Mouse (Mus musculus): ENCODE results near the gene Erc2.

The Erc2 gene

GRCm38 (mm10) chr14:27778503-27778902 is 156.3 kb downstream of the Erc2 start:
- DNase-seq (ENCODE audit: low spot score), result no peak

- no peak for DNase-seq (ENCODE audit: low spot score)
These were observed 156.9 kb downstream of the Erc2 start for GRCm38 (mm10) chr14:27778982-27779701.

- no peak for DNase-seq (ENCODE audit: low spot score)
These were observed 159.0 kb downstream of the Erc2 start for GRCm38 (mm10) chr14:27781221-27781620.

GRCm38 (mm10) chr14:27784826-27785225 is 162.6 kb downstream of the Erc2 start:
- DNase-seq (ENCODE audit: low spot score), result no peak

- DNase-seq (ENCODE audit: low spot score), result no peak
These were observed 163.3 kb downstream of the Erc2 start for GRCm38 (mm10) chr14:27785562-27785961.

GRCm38 (mm10) chr14:27789066-27789898 is 167.1 kb downstream of the Erc2 start:
- no peak for DNase-seq (ENCODE audit: low spot score)

- no peak for DNase-seq (ENCODE audit: low spot score)
These were observed 176.1 kb downstream of the Erc2 start for GRCm38 (mm10) chr14:27798184-27798934.

- DNase-seq (ENCODE audit: low spot score), result no peak
These were observed 178.5 kb downstream of the Erc2 start for GRCm38 (mm10) chr14:27800766-27801165.

- DNase-seq (ENCODE audit: low spot score), result peak; percentile 27
These were observed 181.7 kb downstream of the Erc2 start for GRCm38 (mm10) chr14:27803961-27804360.

GRCm38 (mm10) chr14:27805064-27805463 is 182.8 kb downstream of the Erc2 start:
- no peak for DNase-seq (ENCODE audit: low spot score)

- peak; percentile 10 for DNase-seq (ENCODE audit: low spot score)
These were observed 185.9 kb downstream of the Erc2 start for GRCm38 (mm10) chr14:27808080-27808479.

- no peak for DNase-seq (ENCODE audit: low spot score)
These were observed 186.4 kb downstream of the Erc2 start for GRCm38 (mm10) chr14:27808523-27809114.

GRCm38 (mm10) chr14:27810790-27811189 is 188.6 kb downstream of the Erc2 start:
- DNase-seq (ENCODE audit: low spot score), result no peak

GRCm38 (mm10) chr14:27811649-27812048 is 189.4 kb downstream of the Erc2 start:
- no peak for DNase-seq (ENCODE audit: low spot score)

GRCm38 (mm10) chr14:27815739-27816138 is 193.5 kb downstream of the Erc2 start:
- DNase-seq (ENCODE audit: low spot score), result no peak

GRCm38 (mm10) chr14:27818986-27819385 is 196.8 kb downstream of the Erc2 start:
- DNase-seq (ENCODE audit: low spot score), result no peak

- no peak for DNase-seq (ENCODE audit: low spot score)
These were observed 199.6 kb downstream of the Erc2 start for GRCm38 (mm10) chr14:27821801-27822200.

GRCm38 (mm10) chr14:27822566-27822965 is 200.3 kb downstream of the Erc2 start:
- no peak for DNase-seq (ENCODE audit: low spot score)

GRCm38 (mm10) chr14:27823048-27823447 is 200.8 kb downstream of the Erc2 start:
- DNase-seq (ENCODE audit: low spot score), result no peak

- DNase-seq (ENCODE audit: low spot score), result no peak
These were observed 201.7 kb downstream of the Erc2 start for GRCm38 (mm10) chr14:27823897-27824296.

- no peak for DNase-seq (ENCODE audit: low spot score)
These were observed 204.6 kb downstream of the Erc2 start for GRCm38 (mm10) chr14:27826829-27827228.

- DNase-seq (ENCODE audit: low spot score), result no peak
These were observed 205.9 kb downstream of the Erc2 start for GRCm38 (mm10) chr14:27828089-27828488.

All from c-Kit-positive CD71-positive TER-119-positive erythroid progenitor cells, embryonic 14.5 days (primary cell).